In the genomic region with DNA sequence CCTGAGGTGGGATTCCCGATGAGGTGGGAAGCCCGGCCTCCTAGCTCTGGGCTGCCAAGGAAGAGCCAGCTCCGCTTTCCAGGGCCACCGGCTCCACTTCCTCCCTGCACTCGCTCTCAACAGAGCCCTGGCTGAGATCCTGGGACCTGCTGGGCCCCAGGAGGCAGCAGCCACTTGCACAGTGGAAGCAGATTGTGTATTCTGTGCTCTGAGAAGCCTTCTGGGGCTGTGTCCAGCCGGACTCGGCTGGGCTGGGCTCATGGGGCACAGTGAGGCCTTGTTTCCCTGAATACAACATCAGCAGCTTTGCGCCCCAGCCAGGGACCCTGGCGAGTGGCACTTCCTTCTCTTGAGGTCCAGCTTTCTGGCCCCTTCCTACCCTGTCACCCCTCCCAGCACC, we compare ENCODE assay signal across 9 mouse cellular contexts. TPM values are rescaled to one million over a fixed set of nuclear protein-coding genes. Genes with fewer than 3 reads are reported as not detected.
DNase-seq lines count a peak whose midpoint lies in the region; ATAC-seq and TF ChIP-seq lines count a peak whose summit lies in the region.
"Had no signal": no experiment of that assay in that cellular context is flagged by ENCODE, and none has a peak within 500 bp of the region (broad histone marks: within the 10 kb centered on the region; RNA-seq: fewer than 3 reads in every experiment).

No protein-coding gene starts in this region.

- H3K27ac ChIP-seq in left cerebral cortex, adult 2 months: peak overlapping the region; percentile 86
- peak overlapping the region; percentile 53 for H3K27ac ChIP-seq in heart, embryonic 16.5 days (ENCODE audit: low read length)
- peak overlapping the region; percentile 33 for H3K27ac ChIP-seq in liver, embryonic 16.5 days (ENCODE audit: low read length)
- peak overlapping the region; percentile 88 for H3K27ac ChIP-seq in stomach, postnatal 0 days (replicated peaks)

- intact Hi-C loops in left cerebral cortex, adult 2 months (cut with DNase I): loop anchor here (5.0 kb wide), 1 partner anchor 335 kb away; the partner anchor contains the start of gene Spen
- intact Hi-C loops in left cerebral cortex, postnatal 36 days (cut with DNase I): no loop called here

- no peak for TF ChIP-seq EP300 in stomach, postnatal 0 days (optimal IDR thresholded peaks at IDR 0.05)

- peak overlapping the region; percentile 86 for H3K4me3 ChIP-seq in left cerebral cortex, adult 2 months
- peak overlapping the region; percentile 80 for H3K4me3 ChIP-seq in heart, embryonic 16.5 days (ENCODE audit: low read length)
- H3K4me3 ChIP-seq in liver, embryonic 16.5 days (ENCODE audit: low read depth, low read length): peak overlapping the region; percentile 85
- H3K4me3 ChIP-seq in stomach, postnatal 0 days (ENCODE audit: low read depth, low read length): peak overlapping the region; percentile 88

- 47% methylated on average over 9 of the region's 9 CpGs for WGBS in heart, embryonic 16.5 days
- 72% methylated on average over 9 of the region's 9 CpGs for WGBS in liver, embryonic 16.5 days (ENCODE audit: insufficient replicate concordance)
- WGBS in stomach, postnatal 0 days: 39% methylated on average over 9 of the region's 9 CpGs

- H3K9ac ChIP-seq in heart, embryonic 16.5 days (ENCODE audit: low read length): peak overlapping the region; percentile 66
- peak overlapping the region; percentile 11; the same call in 1 of the 2 replicates for H3K9ac ChIP-seq in liver, embryonic 16.5 days (ENCODE audit: low read depth, low read length)
- H3K9ac ChIP-seq in stomach, postnatal 0 days (ENCODE audit: low read length): peak overlapping the region; percentile 61

- H3K4me1 ChIP-seq in heart, embryonic 16.5 days (ENCODE audit: control insufficient read depth, insufficient read depth, low read length): peaks cover 64% of the 10 kb centered on the region
- peaks cover 58% of the 10 kb centered on the region for H3K4me1 ChIP-seq in liver, embryonic 16.5 days (ENCODE audit: control insufficient read depth, low read depth, low read length)
- peaks cover 16% of the 10 kb centered on the region for H3K4me1 ChIP-seq in stomach, postnatal 0 days (replicated peaks; ENCODE audit: control insufficient read depth, insufficient read depth)

- peaks cover 5% of the 10 kb centered on the region; the same call in 1 of the 2 replicates for H3K36me3 ChIP-seq in heart, embryonic 16.5 days (ENCODE audit: control insufficient read depth, insufficient read depth)
- no peaks in the 10 kb centered on the region for H3K36me3 ChIP-seq in liver, embryonic 16.5 days (ENCODE audit: control insufficient read depth, insufficient read depth)
- no peaks in the 10 kb centered on the region for H3K36me3 ChIP-seq in stomach, postnatal 0 days (ENCODE audit: control insufficient read depth, insufficient read depth, low read length)

- H3K4me2 ChIP-seq in heart, embryonic 16.5 days (ENCODE audit: low read depth, low read length): peak overlapping the region; percentile 100
- H3K4me2 ChIP-seq in liver, embryonic 16.5 days (ENCODE audit: low read depth, low read length): peak overlapping the region; percentile 12
- H3K4me2 ChIP-seq in stomach, postnatal 0 days (replicated peaks; ENCODE audit: low read depth): peak overlapping the region; percentile 95

- peak; percentile 36 to 62 for DNase-seq in left cerebral cortex, adult 2 months (ENCODE audit: extremely low spot score in 1 of 2, low spot score in 2 of 2)
- DNase-seq in left cerebral cortex, postnatal 36 days (ENCODE audit: low spot score in 2 of 2): no peak
- DNase-seq in cerebellum, postnatal 10 days: peak; percentile 66 to 85
- DNase-seq in stomach, postnatal 0 days (ENCODE audit: low spot score): peak; percentile 63
- no peak for DNase-seq in ovary, postnatal 14 days (ENCODE audit: low spot score)
- DNase-seq in thymus, postnatal 25 days: no peak

- no peaks in the 10 kb centered on the region for H3K9me3 ChIP-seq in heart, embryonic 16.5 days (replicated peaks; ENCODE audit: control insufficient read depth, low read length)
- H3K9me3 ChIP-seq in liver, embryonic 16.5 days (replicated peaks; ENCODE audit: control insufficient read depth, low read length): no peaks in the 10 kb centered on the region
- H3K9me3 ChIP-seq in stomach, postnatal 0 days (ENCODE audit: control insufficient read depth, low read length): no peaks in the 10 kb centered on the region

- no peaks in the 10 kb centered on the region for H3K27me3 ChIP-seq in heart, embryonic 16.5 days (ENCODE audit: control insufficient read depth, insufficient read depth, low read length)
- H3K27me3 ChIP-seq in liver, embryonic 16.5 days (ENCODE audit: control insufficient read depth, insufficient read depth, low read depth, low read length): no peaks in the 10 kb centered on the region
- no peaks in the 10 kb centered on the region for H3K27me3 ChIP-seq in stomach, postnatal 0 days (ENCODE audit: control insufficient read depth, insufficient read depth, low read length)

- ATAC-seq in heart, embryonic 16.5 days (replicated peaks; ENCODE audit: extremely low read depth, insufficient read depth, low FRiP score): no peak
- ATAC-seq in liver, embryonic 16.5 days (ENCODE audit: low read depth): no peak
- ATAC-seq in stomach, postnatal 0 days (ENCODE audit: low FRiP score, low TSS enrichment): no peak

- no peak for TF ChIP-seq CTCF in left cerebral cortex, adult 2 months (IDR thresholded peaks at IDR 0.05)
- no peak for TF ChIP-seq CTCF in stomach, postnatal 0 days (IDR thresholded peaks at IDR 0.05; ENCODE audit: low read depth)

RNA-seq across cellular contexts. Expression of gene Efhd2, which starts 2.8 kb away (rescaled TPM):
- total RNA-seq in left cerebral cortex, adult 2 months (2021): 100 to 1,000 TPM; 271 to 279 TPM
- 100 to 1,000 TPM; 233 to 306 TPM for total RNA-seq in left cerebral cortex, postnatal 36 days (2021)
- polyA plus RNA-seq in heart, embryonic 16.5 days (2015; fragmentation: Nextera tagmentation; extraction: Ambion mirVana): 79.2 and 80.4 TPM in 2 replicates
- polyA plus RNA-seq in liver, embryonic 16.5 days (2015; fragmentation: Nextera tagmentation; extraction: Ambion mirVana): 36.2 and 38.5 TPM in 2 replicates
- 111 and 121 TPM in 2 replicates for polyA plus RNA-seq in stomach, postnatal 0 days (2015; fragmentation: Nextera tagmentation; extraction: Ambion mirVana)

RNA-seq across cellular contexts. Expression of gene Ctrc, which starts 25.8 kb away (rescaled TPM):
- total RNA-seq in left cerebral cortex, adult 2 months (2021): not detected
- total RNA-seq in left cerebral cortex, postnatal 36 days (2021): not detected
- not detected in 2 replicates for polyA plus RNA-seq in heart, embryonic 16.5 days (2015; fragmentation: Nextera tagmentation; extraction: Ambion mirVana)
- not detected in 2 replicates for polyA plus RNA-seq in liver, embryonic 16.5 days (2015; fragmentation: Nextera tagmentation; extraction: Ambion mirVana)
- not detected in 2 replicates for polyA plus RNA-seq in stomach, postnatal 0 days (2015; fragmentation: Nextera tagmentation; extraction: Ambion mirVana)
- total RNA-seq: left cerebral cortex, adult 18-20 months had no signal

RNA-seq across cellular contexts. Expression of gene Cela2a, which starts 45.9 kb away (rescaled TPM):
- total RNA-seq in left cerebral cortex, adult 2 months (2021): not detected
- total RNA-seq in left cerebral cortex, postnatal 36 days (2021): not detected
- polyA plus RNA-seq in heart, embryonic 16.5 days (2015; fragmentation: Nextera tagmentation; extraction: Ambion mirVana): 0.63 TPM in 1 of 2 replicates, not detected in the other
- 1.8 and 13.9 TPM in 2 replicates for polyA plus RNA-seq in liver, embryonic 16.5 days (2015; fragmentation: Nextera tagmentation; extraction: Ambion mirVana)
- polyA plus RNA-seq in stomach, postnatal 0 days (2015; fragmentation: Nextera tagmentation; extraction: Ambion mirVana): 18.1 and 22.4 TPM in 2 replicates
- total RNA-seq: left cerebral cortex, adult 18-20 months had no signal

Comparison
In these comparisons a context has a peak if more than half of its experiments do, and no peak if none do; other contexts are left out.
1. DNase-seq: peak in left cerebral cortex, adult 2 months (2 of 2), cerebellum, postnatal 10 days (2 of 2) and stomach, postnatal 0 days (single experiment); none in left cerebral cortex, postnatal 36 days (0 of 2), ovary, postnatal 14 days (single experiment) and thymus, postnatal 25 days (single experiment).
2. H3K27ac ChIP-seq: peak in every context shown above with its lines; median percentile 88 in stomach, postnatal 0 days; 86 in left cerebral cortex, adult 2 months; 53 in heart, embryonic 16.5 days; 33 in liver, embryonic 16.5 days.
3. H3K4me2 ChIP-seq: peak in every context shown above with its lines; median percentile 100 in heart, embryonic 16.5 days; 95 in stomach, postnatal 0 days; 12 in liver, embryonic 16.5 days.
4. H3K9ac ChIP-seq: peak in every context shown above with its lines; median percentile 66 in heart, embryonic 16.5 days; 61 in stomach, postnatal 0 days; 11 in liver, embryonic 16.5 days.
5. Peak in every context shown above with its lines, with median percentiles within 50 percentile points of each other: H3K4me3 ChIP-seq.